Mouse (Mus musculus) cerebellum, adult 9-11 months (tissue): ENCODE measurements around the gene Entpd3.

Source experiments
- DNase-seq: peaks from one replicate; pipeline ENCODE4 v3.0.0; 2022

Entpd3 gene

GRCm38 (mm10) chr9:120582619-120583308, 43.1 kb downstream of the Entpd3 start:
- DNase-seq = peak; percentile 83

DNA sequence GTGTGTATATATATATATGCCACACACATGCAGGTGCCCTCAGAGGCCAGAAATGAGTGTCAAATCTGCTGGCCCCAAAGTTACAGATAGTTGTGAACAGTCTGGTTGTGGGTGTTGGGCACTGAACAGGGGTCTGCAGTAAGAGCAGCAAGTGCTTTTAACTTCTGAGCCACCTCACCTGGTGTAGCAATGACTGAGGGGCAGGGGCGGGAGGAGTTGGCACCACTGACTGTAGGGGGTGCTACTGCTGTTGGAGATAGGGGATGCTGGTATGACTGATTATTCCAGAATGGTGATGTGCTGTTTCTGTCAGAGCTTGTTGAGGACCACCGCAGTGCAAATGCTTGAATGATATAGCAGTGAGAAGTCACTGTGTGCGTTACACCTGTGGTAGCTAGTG, 43.7 kb downstream of the Entpd3 start:
- no peak for DNase-seq

GRCm38 (mm10) chr9:120586546-120586945, 46.9 kb downstream of the Entpd3 start:
- peak; percentile 45 for DNase-seq

DNA sequence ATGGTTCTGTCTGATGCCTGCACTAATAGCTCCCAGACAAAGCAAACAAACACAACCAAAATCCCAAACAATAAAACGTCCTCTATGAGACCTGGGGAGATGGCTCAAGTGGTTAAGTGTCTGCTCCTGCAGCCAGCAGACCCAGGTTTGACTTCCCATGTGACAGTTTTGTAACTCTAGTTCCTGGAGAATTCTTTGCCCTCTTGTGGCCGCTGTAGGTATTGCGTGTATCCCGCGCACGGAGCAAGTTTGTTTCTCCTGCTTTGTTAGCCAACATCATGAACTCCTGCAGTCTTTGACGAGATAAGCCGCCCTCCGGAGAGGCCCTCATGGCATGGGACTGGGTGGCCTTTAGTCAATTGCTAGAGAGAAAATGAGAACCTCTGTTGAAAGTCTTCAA, 51.9 kb downstream of the Entpd3 start:
- peak; percentile 45 for DNase-seq

GRCm38 (mm10) chr9:120593383-120594101, 53.9 kb downstream of the Entpd3 start:
- DNase-seq = no peak

GRCm38 (mm10) chr9:120594839-120595238, 55.2 kb downstream of the Entpd3 start:
- no peak for DNase-seq

DNA sequence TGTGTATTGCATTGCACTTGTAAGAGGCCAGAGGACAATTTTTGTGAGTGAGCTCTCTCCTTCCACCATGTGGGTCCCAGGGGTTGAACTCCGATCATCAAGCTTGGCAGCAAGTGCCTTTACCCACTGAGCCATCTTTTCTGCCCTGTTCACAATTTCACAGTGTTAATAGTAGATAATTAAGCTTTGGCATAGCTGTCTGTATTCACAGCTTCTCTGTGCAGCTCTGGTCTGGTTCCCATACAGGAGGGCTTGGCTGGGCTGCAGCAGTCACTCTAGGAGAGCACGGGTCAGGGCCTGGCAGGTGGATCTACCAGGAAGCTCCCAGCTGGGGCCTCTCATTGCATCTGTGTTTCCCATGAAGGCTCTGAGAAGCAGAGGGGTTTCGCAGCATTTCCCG, 55.7 kb downstream of the Entpd3 start:
- no peak for DNase-seq

DNA sequence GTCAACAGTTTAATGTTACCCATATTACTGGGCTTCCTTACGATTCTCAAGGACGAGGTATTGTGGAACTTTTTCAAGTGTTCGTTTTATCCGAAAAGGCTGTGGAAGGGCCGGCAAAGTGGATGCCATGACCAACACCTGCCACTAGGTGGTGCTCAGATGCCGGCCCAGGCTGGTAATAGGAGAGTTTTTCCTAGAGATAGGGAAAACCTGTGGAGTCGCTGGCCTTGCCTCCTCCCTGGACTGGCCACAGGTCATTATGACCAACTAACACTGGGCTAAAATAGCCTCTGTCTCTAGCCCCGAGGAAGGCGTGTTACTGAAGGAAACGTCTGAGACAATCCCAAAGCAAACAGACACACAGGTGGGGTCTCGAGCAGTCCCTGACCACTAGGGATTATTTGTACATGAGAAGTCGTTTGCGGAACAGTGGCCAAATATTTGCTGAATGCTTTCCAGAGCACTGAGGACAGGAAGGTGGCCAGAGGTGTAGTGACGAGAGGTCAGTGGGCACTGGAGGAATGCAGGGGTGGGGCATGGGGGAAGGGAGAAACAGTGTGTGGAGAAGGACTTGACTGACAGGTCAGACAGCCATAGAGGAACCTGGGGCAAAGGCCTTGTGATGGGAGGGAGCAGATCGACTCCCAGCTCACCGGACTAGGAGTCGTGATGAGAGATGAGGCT, 62.0 kb downstream of the Entpd3 start:
- DNase-seq = peak; percentile 65

- peak; percentile 63 for DNase-seq
These were observed 62.7 kb downstream of the Entpd3 start for GRCm38 (mm10) chr9:120602172-120602838.

DNA sequence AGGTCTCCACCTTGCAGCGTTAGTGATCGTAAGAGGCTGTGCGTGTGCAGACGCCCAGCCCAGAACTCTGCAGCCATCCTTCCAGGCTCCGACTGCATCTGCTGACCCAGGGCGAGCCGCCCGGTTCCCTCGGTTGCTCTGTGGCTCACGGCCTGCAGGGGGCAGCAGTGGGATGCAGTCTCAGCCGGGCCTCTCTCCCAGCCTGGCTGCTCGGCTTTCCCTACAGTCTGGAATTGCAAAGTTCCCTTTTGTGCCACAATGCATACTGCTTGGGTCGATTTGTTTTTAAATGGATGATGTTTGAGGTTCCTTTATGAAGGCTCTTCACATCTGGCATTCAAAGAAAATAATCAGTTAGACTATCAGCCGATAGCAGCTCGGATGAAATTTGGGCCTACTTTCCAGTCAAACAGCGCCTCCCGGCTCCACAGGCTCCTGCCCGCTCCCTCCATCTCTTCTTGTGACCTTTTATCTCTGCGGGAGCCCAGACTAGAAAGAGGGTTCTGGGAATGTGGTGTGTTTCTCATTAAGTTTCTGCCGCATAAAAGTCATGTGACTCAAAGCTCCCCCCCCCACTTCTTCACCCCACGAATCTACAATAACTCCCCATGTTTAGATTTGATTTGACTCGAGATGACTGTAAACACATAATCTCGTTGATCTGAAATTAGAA, 63.4 kb downstream of the Entpd3 start:
- DNase-seq = peak; percentile 87

DNA sequence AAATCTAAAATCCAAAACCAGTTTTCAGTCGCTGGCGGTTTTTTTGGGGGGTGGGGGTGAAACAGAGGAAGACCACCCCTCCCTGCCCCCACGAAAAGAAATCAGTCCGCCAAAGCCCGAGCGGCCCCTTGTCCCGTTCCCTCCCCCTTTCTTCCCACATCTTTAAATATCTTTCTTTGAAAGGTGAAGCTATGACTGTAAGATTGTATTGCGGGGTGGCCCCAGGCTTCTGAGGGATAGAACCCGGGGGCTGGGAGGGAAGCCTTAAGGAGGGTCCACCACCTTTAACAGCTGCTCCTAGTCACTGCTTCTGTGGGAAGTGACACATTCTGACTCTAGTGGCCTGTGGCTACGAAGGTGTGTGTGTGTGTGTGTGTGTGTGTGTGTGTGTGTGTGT, 63.9 kb downstream of the Entpd3 start:
- DNase-seq = no peak

- DNase-seq = no peak
These were observed 64.3 kb downstream of the Entpd3 start for GRCm38 (mm10) chr9:120603956-120604355.

DNA sequence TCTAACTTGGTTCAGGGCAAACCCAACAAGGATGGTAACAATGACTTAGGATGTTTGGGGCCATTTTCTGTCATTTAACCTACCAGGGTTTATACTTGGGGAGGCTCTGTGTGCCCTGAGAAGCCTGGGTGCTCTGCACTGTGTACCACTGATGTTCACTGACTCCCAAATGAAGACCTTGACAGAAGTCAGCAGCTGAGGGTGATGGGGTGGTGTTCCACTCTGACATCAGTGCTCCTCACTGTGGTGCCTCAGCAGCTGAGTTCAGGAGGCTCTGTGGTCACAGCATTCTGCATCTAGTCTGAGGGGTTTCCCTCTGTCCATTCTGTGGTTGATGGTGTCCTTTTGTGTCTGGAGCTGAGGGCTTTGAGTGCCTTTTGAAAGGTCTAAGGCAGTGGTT, 71.4 kb downstream of the Entpd3 start:
- no peak for DNase-seq

DNA sequence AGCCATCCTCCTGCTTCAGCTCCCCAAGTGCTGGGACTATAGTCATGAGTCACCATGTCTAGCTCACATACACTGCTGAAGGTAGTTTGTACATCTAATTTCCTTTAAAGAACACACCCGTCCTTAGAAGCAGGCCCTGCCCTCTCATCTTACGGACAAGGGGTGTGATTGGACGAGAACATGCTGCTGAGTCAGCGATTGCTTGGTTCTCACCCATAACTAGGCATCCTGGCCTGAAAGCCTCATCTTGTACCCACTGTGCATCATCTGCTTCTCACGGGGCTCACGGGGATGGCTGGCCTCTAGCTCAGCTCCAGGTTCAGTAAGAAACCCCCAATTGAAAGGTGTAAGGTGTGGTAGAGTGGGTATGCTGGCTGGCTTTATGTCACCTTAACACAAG, 74.4 kb downstream of the Entpd3 start:
- no peak for DNase-seq
